Mouse (Mus musculus) midbrain, postnatal 0 days (tissue): Measurements from ENCODE around the gene Gm17334. TPM values are rescaled to one million over a fixed set of nuclear protein-coding genes. Genes with fewer than 3 reads are reported as not detected.

ENCODE experiments used
- ATAC-seq: fragments of 200-750 bp; cut with Nextera tagmentation; 2 replicates; pipeline ENCODE4 v1.8.0; 2017; ENCODE audit warnings: moderate number of reproducible peaks, mild to moderate bottlenecking, moderate TSS enrichment, moderate library complexity; ENCODE audit not compliant: low FRiP score
- DNase-seq: peaks from one replicate; pipeline ENCODE4 v3.0.0-alpha.2; 2015; ENCODE audit warnings: low spot score
- H3K27ac ChIP-seq: fragments of 300-500 bp; sonication (generic); 2 replicates; pipeline ENCODE4 v1.5.1; 2014; ENCODE audit warnings: low read depth, mild to moderate bottlenecking, low read length, mixed read lengths
- H3K27me3 ChIP-seq: fragments of 300-500 bp; sonication (generic); 2 replicates; pipeline ENCODE4 v1.6.1; 2014; ENCODE audit warnings: low read length, control low read depth, mixed read lengths; ENCODE audit not compliant: insufficient read depth
- H3K36me3 ChIP-seq: fragments of 300-500 bp; sonication (generic); 2 replicates; pipeline ENCODE4 v1.6.1; 2014; ENCODE audit warnings: low read length, control low read depth, mixed read lengths; ENCODE audit not compliant: insufficient read depth
- H3K4me1 ChIP-seq: fragments of 300-500 bp; sonication (generic); 2 replicates; pipeline ENCODE4 v1.6.1; 2014; ENCODE audit warnings: mild to moderate bottlenecking, control low read depth, antibody characterized with exemption, low read length, mixed read lengths; ENCODE audit not compliant: insufficient read depth
- H3K4me2 ChIP-seq: fragments of 300-500 bp; sonication (generic); 2 replicates; pipeline ENCODE4 v1.6.1; 2014; ENCODE audit warnings: low read depth, mild to moderate bottlenecking, low read length, mixed read lengths; ENCODE audit not compliant: poor library complexity, severe bottlenecking
- H3K4me3 ChIP-seq: fragments of 300-500 bp; sonication (generic); 2 replicates; pipeline ENCODE4 v1.5.1; 2014; ENCODE audit warnings: low read depth, mild to moderate bottlenecking, low read length, moderate library complexity
- H3K9ac ChIP-seq: fragments of 300-500 bp; sonication (generic); replicated peaks from 2 replicates; pipeline ENCODE4 v1.6.1; 2014; ENCODE audit warnings: mild to moderate bottlenecking, low read length, moderate library complexity, mixed read lengths; ENCODE audit not compliant: poor library complexity, severe bottlenecking
- H3K9me3 ChIP-seq: fragments of 300-500 bp; sonication (generic); 2 replicates; pipeline ENCODE4 v1.6.1; 2016; ENCODE audit warnings: low read length, control low read depth
- CTCF ChIP-seq: IDR thresholded peaks from 2 replicates; pipeline ENCODE4 v1.5.1; 2016; ENCODE audit warnings: antibody characterized with exemption, mild to moderate bottlenecking
- WGBS: fragments of 180-500 bp; shearing (Covaris S2); extraction: QIAGEN DNeasy Blood & Tissue Kit; methylation state at CpG from one replicate; pipeline ENCODE4 v1.1.7; 2014; 5-methylcytosine and 5-hydroxymethylcytosine counted together
- polyA plus RNA-seq: library from polyadenylated mRNA; unstranded; fragments of >200 nt; fragmentation: Nextera tagmentation; extraction: Ambion mirVana; gene quantifications from 2 replicates; pipeline ENCODE4 v1.2.1, GENCODE M21; 2015
- total RNA-seq: library from RNA; depleted of rRNA; stranded (reverse); fragments of >200 nt; gene quantifications from 2 replicates; pipeline ENCODE4 v1.2.3, GENCODE M21; 2014

Gene Gm17334
- total and polyA plus RNA-seq, 2 experiments from 2014 or later, result not detected

DNA sequence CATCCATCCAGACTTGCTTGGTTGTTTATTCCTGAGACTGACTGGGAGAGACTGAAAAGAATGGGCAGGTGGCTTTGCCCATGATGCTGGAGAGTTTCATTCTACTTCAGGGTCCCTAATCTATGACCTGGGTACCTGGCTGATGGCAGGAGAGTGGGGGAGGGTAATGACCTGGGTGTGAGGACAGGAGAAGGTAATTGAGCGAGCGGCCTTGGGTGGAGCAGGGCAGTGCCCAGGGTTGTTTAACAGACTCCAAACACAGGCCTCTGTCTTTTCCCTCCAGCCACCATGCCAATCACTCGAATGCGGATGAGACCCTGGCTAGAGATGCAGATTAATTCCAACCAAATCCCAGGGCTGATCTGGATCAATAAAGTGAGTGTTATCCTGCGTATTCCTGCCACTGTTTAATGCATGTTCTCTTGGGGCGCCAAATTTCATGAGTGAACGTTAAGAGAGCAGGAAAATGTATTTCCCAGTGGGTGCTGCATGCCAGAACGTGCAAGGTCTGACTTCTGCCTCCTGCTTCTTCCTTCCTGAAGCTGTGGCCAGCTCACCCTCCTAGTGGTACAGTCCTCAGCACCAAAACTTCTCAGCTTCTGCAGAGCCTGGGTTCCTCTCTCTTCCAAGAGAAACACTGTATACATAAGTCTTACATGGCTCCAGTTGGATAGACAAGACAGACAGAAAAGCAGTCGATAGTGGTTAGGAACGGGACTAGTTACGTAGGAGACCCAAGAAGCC is 1.8 kb downstream of the Gm17334 start:
- DNase-seq (no peak), ATAC-seq (no peak)
- Histone ChIP-seq H3K27me3 (0 out of 2 replicates have a peak, but pooled peaks cover 6% of the 10 kb centered on the region), H3K4me3 (peak overlapping the region; percentile 67; the same call in 1 of the 2 replicates), H3K27ac (no peak overlapping the region), H3K9me3 (no peaks in the 10 kb centered on the region), H3K4me1 (peaks cover 5% of the 10 kb centered on the region; the same call in 1 of the 2 replicates), H3K4me2 (peak overlapping the region; percentile 92), H3K36me3 (no peaks in the 10 kb centered on the region), H3K9ac (no peak overlapping the region)
- 86% methylated on average over 11 of the region's 11 CpGs for WGBS
- no peak for TF ChIP-seq CTCF

DNA sequence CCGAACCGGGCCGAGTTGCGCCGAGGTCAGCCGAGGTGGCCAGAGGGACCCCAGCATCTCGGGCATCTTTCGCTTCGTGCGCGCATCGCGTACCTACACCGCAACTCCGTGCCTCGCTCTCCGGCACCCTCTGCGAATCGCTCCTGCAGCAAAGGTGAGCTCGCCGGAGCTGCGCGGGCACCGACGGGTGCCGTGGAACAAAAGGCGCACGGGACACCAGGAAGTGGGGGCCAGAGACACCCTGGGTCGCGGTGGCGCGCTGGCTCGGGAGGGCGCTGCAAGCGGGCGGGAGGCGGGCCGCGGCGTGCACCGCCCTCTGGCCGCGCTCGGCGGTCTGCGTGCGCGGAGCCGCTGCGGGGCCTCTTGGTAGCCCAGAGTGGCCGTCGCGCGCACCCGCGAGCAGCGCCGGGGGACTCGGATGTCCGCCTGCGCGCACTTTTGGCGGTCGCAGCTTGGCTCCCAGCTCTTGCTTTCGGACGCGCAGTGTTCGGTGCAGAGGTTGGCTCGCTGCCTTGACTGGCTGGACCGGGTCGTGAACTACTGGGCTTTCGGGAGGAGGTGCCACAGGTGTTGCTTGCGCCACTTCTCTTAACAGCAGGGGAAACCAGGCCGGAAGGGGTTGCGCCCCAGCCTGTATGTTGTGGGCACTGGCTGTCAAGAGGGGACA is 2.7 kb downstream of the Gm17334 start:
- peaks cover 5% of the 10 kb centered on the region; the same call in 1 of the 2 replicates for H3K4me1 ChIP-seq
- peak overlapping the region; percentile 92 for H3K4me2 ChIP-seq
- H3K27me3 ChIP-seq, result 0 out of 2 replicates have a peak, but pooled peaks cover 6% of the 10 kb centered on the region
- no peaks in the 10 kb centered on the region for H3K36me3 ChIP-seq
- peak; percentile 60 for DNase-seq
- H3K9ac ChIP-seq, result peak overlapping the region; percentile 67
- H3K9me3 ChIP-seq, result no peaks in the 10 kb centered on the region
- peak overlapping the region; percentile 67 for H3K4me3 ChIP-seq
- peak; percentile 75 for ATAC-seq
- 0 out of 2 replicates have a peak overlapping the region, but pooled peaks have one; percentile 32 for H3K27ac ChIP-seq
- under 1% methylated on average over 66 of the region's 75 CpGs for WGBS
- TF ChIP-seq CTCF, result 0 out of 2 replicates have a peak, but pooled peaks have one; percentile 20

DNA sequence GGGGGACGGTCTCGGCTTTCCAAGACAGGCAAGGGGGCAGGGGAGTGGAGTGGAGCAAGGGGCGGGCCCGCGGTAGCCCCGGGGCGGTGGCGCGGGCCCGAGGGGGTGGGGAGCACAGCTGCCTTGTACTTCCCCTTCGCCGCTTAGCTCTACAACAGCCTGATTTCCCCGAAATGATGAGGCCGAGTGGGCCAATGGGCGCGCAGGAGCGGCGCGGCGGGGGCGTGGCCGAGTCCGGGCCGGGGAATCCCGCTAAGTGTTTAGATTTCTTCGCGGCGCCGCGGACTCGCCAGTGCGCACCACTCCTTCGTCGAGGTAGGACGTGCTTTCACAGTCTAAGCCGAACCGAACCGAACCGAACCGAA is 3.2 kb downstream of the Gm17334 start, which contains the start of gene Irf1:
Irf1 (plus strand) TSS at position 255 of the 365 bp plus-strand sequence.
- peak; percentile 87 for ATAC-seq
- Histone ChIP-seq H3K9me3 (no peaks in the 10 kb centered on the region), H3K36me3 (no peaks in the 10 kb centered on the region), H3K27ac (0 out of 2 replicates have a peak within 1 kb of the TSS, but pooled peaks have one; percentile 32), H3K4me1 (peaks cover 5% of the 10 kb centered on the region; the same call in 1 of the 2 replicates), H3K9ac (peak within 1 kb of the TSS; percentile 67), H3K27me3 (0 out of 2 replicates have a peak, but pooled peaks cover 6% of the 10 kb centered on the region), H3K4me3 (peak within 1 kb of the TSS; percentile 67), H3K4me2 (peak within 1 kb of the TSS; percentile 92)
- under 1% methylated on average over 40 of the region's 40 CpGs for WGBS
- DNase-seq, result peak; percentile 83
- TF ChIP-seq CTCF, result no peak

DNA sequence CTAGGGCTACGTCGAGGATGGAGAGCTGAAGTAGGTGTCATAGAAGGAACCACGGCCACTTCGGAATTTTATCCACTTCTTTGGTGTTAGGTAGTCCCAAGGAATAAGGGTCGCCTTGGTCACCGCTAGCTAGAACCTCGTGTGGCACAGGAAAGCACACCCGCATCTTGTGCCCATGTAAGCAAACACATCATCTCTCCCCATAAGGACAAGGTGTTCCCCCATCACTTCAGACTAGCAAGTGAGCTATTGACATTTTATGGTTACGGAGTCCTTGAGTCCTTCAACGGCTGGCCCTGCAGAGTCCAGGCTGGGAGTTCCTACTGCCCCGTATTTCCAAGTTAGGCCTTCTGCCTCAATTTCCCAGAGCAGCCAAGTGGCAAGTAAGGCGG is 3.8 kb downstream of the Gm17334 start:
- WGBS, result 63% methylated on average over 12 of the region's 12 CpGs
- Histone ChIP-seq H3K4me1 (peaks cover 5% of the 10 kb centered on the region; the same call in 1 of the 2 replicates), H3K9me3 (no peaks in the 10 kb centered on the region), H3K4me3 (peak overlapping the region; percentile 67; the same call in 1 of the 2 replicates), H3K27me3 (0 out of 2 replicates have a peak, but pooled peaks cover 6% of the 10 kb centered on the region), H3K4me2 (peak overlapping the region; percentile 92), H3K27ac (no peak overlapping the region), H3K9ac (no peak overlapping the region), H3K36me3 (no peaks in the 10 kb centered on the region)
- no peak for TF ChIP-seq CTCF
- no peak for DNase-seq
- no peak for ATAC-seq

DNA sequence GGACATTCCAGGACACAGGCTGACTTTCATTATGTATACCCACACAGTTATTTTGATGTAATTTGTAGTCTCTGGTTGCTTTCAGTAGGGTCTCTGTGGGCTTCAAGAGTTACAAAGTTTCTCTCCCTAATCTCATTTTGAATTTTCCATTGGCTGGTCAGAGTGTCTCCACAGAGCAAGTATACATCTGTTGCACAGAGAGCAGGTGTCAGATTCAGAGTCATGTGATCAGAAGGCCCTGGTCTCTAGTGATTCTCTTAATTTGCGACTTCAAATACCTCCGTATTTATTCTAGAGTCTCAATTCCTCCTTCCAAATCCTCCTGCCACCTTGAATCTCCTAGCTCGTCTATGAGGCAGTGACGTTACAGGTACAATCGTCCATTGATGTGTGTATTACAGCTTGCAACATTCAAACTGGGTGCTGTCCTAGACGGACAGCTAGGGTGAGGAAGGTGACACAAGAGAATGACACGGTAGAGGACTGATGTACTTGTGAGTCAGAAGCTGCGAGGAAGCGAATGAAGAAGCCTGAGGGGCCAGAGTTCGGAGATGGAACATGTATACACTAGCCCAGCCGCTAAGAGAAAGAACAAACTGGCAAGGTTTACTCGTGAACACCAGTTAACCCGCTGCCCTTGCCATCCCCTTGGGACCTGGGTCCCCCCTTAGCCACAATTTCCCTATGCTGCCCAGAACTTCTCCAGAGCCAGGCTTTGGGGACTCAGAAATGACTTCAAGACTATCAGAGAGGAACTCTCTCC is 4.4 kb downstream of the Gm17334 start:
- DNase-seq (no peak), ATAC-seq (no peak)
- TF ChIP-seq CTCF, result no peak
- Histone ChIP-seq H3K4me2 (no peak overlapping the region), H3K4me1 (peaks cover 8% of the 10 kb centered on the region), H3K9ac (no peak overlapping the region), H3K27me3 (peaks cover 9% of the 10 kb centered on the region), H3K36me3 (no peaks in the 10 kb centered on the region), H3K9me3 (no peaks in the 10 kb centered on the region), H3K27ac (no peak overlapping the region), H3K4me3 (no peak overlapping the region)
- 81% methylated on average over 13 of the region's 13 CpGs for WGBS
